Mouse (Mus musculus): ENCODE data around the gene Lrrc14b. TPM values are rescaled to one million over a fixed set of nuclear protein-coding genes. Genes with fewer than 3 reads are reported as not detected.

Lrrc14b gene
- polyA plus RNA-seq (2014; fragmentation: Nextera tagmentation; extraction: Ambion mirVana) = 0.60 and 1.3 TPM in 2 replicates

- peak; percentile 65; the same call in 1 of the 2 replicates for ATAC-seq (replicated peaks; ENCODE audit: insufficient number of reproducible peaks, low FRiP score, low TSS enrichment)
- 48% methylated on average over 8 of the region's 8 CpGs for WGBS (ENCODE audit: insufficient replicate concordance)
- peaks cover 9% of the 10 kb centered on the region for H3K4me1 ChIP-seq (ENCODE audit: control insufficient read depth, insufficient read depth, low read length)
- peaks cover 11% of the 10 kb centered on the region for H3K36me3 ChIP-seq (ENCODE audit: control insufficient read depth, insufficient read depth, low read length)
- peak within 1 kb of the TSS; percentile 87 for H3K27ac ChIP-seq (ENCODE audit: low read depth, low read length)
- H3K9me3 ChIP-seq (replicated peaks; ENCODE audit: control insufficient read depth, low read length) = no peaks in the 10 kb centered on the region
- H3K4me3 ChIP-seq (ENCODE audit: low read depth, low read length) = peak within 1 kb of the TSS; percentile 23
- H3K4me2 ChIP-seq = peak within 1 kb of the TSS; percentile 58
- no peaks in the 10 kb centered on the region for H3K27me3 ChIP-seq (ENCODE audit: control insufficient read depth, insufficient read depth, low read length)
- H3K9ac ChIP-seq (ENCODE audit: low read depth, low read length) = peak within 1 kb of the TSS; percentile 64
Observed at GRCm38 (mm10) chr13:74363859-74364235, at the start of gene Lrrc14b. Gene Lrrc14b (minus strand): TSS chr13:74364005.

GRCm38 (mm10) chr13:74399298-74399839, 35.6 kb upstream of the Lrrc14b start, which contains the start of gene Ftl1-ps1:
Gene Ftl1-ps1 (plus strand): TSS chr13:74399694.
- H3K27ac ChIP-seq (ENCODE audit: low read depth, low read length) = no peak within 1 kb of the TSS
- 11% methylated on average over 11 of the region's 11 CpGs for whole genome bisulfite sequencing (ENCODE audit: insufficient replicate concordance)
- H3K9ac ChIP-seq (ENCODE audit: low read depth, low read length) = no peak within 1 kb of the TSS
- H3K4me2 ChIP-seq = peak within 1 kb of the TSS; percentile 51
- no peaks in the 10 kb centered on the region for H3K9me3 ChIP-seq (replicated peaks; ENCODE audit: control insufficient read depth, low read length)
- H3K36me3 ChIP-seq (ENCODE audit: control insufficient read depth, insufficient read depth, low read length) = no peaks in the 10 kb centered on the region
- ATAC-seq (replicated peaks; ENCODE audit: insufficient number of reproducible peaks, low FRiP score, low TSS enrichment) = no peak
- H3K27me3 ChIP-seq (ENCODE audit: control insufficient read depth, insufficient read depth, low read length) = no peaks in the 10 kb centered on the region
- no peaks in the 10 kb centered on the region for H3K4me1 ChIP-seq (ENCODE audit: control insufficient read depth, insufficient read depth, low read length)
- H3K4me3 ChIP-seq (ENCODE audit: low read depth, low read length) = no peak within 1 kb of the TSS

GRCm38 (mm10) chr13:74391156-74391555, 27.4 kb upstream of the Lrrc14b start:
- Histone ChIP-seq H3K4me1 (ENCODE audit: control insufficient read depth, insufficient read depth, low read length) (no peaks in the 10 kb centered on the region), H3K9ac (ENCODE audit: low read depth, low read length) (no peak overlapping the region), H3K4me3 (ENCODE audit: low read depth, low read length) (no peak overlapping the region), H3K4me2 (no peak overlapping the region), H3K36me3 (ENCODE audit: control insufficient read depth, insufficient read depth, low read length) (no peaks in the 10 kb centered on the region), H3K27me3 (ENCODE audit: control insufficient read depth, insufficient read depth, low read length) (no peaks in the 10 kb centered on the region), H3K9me3 (replicated peaks; ENCODE audit: control insufficient read depth, low read length) (no peaks in the 10 kb centered on the region), H3K27ac (ENCODE audit: low read depth, low read length) (no peak overlapping the region)
- WGBS (ENCODE audit: insufficient replicate concordance) = 69% methylated on average over 2 of the region's 2 CpGs
- no peak for ATAC-seq (replicated peaks; ENCODE audit: insufficient number of reproducible peaks, low FRiP score, low TSS enrichment)

- Histone ChIP-seq H3K27me3 (ENCODE audit: control insufficient read depth, insufficient read depth, low read length) (no peaks in the 10 kb centered on the region), H3K4me1 (ENCODE audit: control insufficient read depth, insufficient read depth, low read length) (no peaks in the 10 kb centered on the region), H3K9me3 (replicated peaks; ENCODE audit: control insufficient read depth, low read length) (no peaks in the 10 kb centered on the region), H3K4me3 (ENCODE audit: low read depth, low read length) (peak within 1 kb of the TSS; percentile 63), H3K36me3 (ENCODE audit: control insufficient read depth, insufficient read depth, low read length) (no peaks in the 10 kb centered on the region), H3K27ac (ENCODE audit: low read depth, low read length) (no peak within 1 kb of the TSS), H3K9ac (ENCODE audit: low read depth, low read length) (peak within 1 kb of the TSS; percentile 68), H3K4me2 (peak within 1 kb of the TSS; percentile 61)
- WGBS (ENCODE audit: insufficient replicate concordance) = under 1% methylated on average over 14 of the region's 14 CpGs
- ATAC-seq (replicated peaks; ENCODE audit: insufficient number of reproducible peaks, low FRiP score, low TSS enrichment) = peak; percentile 77
Observed at GRCm38 (mm10) chr13:74390371-74390990, 26.7 kb upstream of the Lrrc14b start, which contains the start of gene Zfp72. Gene Zfp72 (minus strand): TSS chr13:74390836.

- Histone ChIP-seq H3K4me3 (ENCODE audit: low read depth, low read length) (peak overlapping the region; percentile 63), H3K27me3 (ENCODE audit: control insufficient read depth, insufficient read depth, low read length) (no peaks in the 10 kb centered on the region), H3K27ac (ENCODE audit: low read depth, low read length) (no peak overlapping the region), H3K4me2 (peak overlapping the region; percentile 61), H3K9me3 (replicated peaks; ENCODE audit: control insufficient read depth, low read length) (no peaks in the 10 kb centered on the region), H3K9ac (ENCODE audit: low read depth, low read length) (no peak overlapping the region), H3K36me3 (ENCODE audit: control insufficient read depth, insufficient read depth, low read length) (no peaks in the 10 kb centered on the region), H3K4me1 (ENCODE audit: control insufficient read depth, insufficient read depth, low read length) (no peaks in the 10 kb centered on the region)
- WGBS (ENCODE audit: insufficient replicate concordance) = 55% methylated on average over 6 of the region's 6 CpGs
- no peak for ATAC-seq (replicated peaks; ENCODE audit: insufficient number of reproducible peaks, low FRiP score, low TSS enrichment)
Observed at GRCm38 (mm10) chr13:74389730-74390129, 25.9 kb upstream of the Lrrc14b start.

- Histone ChIP-seq H3K4me3 (ENCODE audit: low read depth, low read length) (no peak overlapping the region), H3K4me1 (ENCODE audit: control insufficient read depth, insufficient read depth, low read length) (no peaks in the 10 kb centered on the region), H3K9ac (ENCODE audit: low read depth, low read length) (no peak overlapping the region), H3K27ac (ENCODE audit: low read depth, low read length) (no peak overlapping the region), H3K27me3 (ENCODE audit: control insufficient read depth, insufficient read depth, low read length) (no peaks in the 10 kb centered on the region), H3K36me3 (ENCODE audit: control insufficient read depth, insufficient read depth, low read length) (no peaks in the 10 kb centered on the region), H3K4me2 (no peak overlapping the region), H3K9me3 (replicated peaks; ENCODE audit: control insufficient read depth, low read length) (no peaks in the 10 kb centered on the region)
- ATAC-seq (replicated peaks; ENCODE audit: insufficient number of reproducible peaks, low FRiP score, low TSS enrichment) = no peak
- 69% methylated on average over 3 of the region's 3 CpGs for WGBS (ENCODE audit: insufficient replicate concordance)
Observed at GRCm38 (mm10) chr13:74382289-74382688, 18.5 kb upstream of the Lrrc14b start.

GRCm38 (mm10) chr13:74381533-74382276, 17.9 kb upstream of the Lrrc14b start:
- H3K36me3 ChIP-seq (ENCODE audit: control insufficient read depth, insufficient read depth, low read length) = no peaks in the 10 kb centered on the region
- no peaks in the 10 kb centered on the region for H3K9me3 ChIP-seq (replicated peaks; ENCODE audit: control insufficient read depth, low read length)
- H3K9ac ChIP-seq (ENCODE audit: low read depth, low read length) = no peak overlapping the region
- H3K27me3 ChIP-seq (ENCODE audit: control insufficient read depth, insufficient read depth, low read length) = no peaks in the 10 kb centered on the region
- no peak overlapping the region for H3K4me3 ChIP-seq (ENCODE audit: low read depth, low read length)
- 65% methylated on average over 10 of the region's 10 CpGs for WGBS (ENCODE audit: insufficient replicate concordance)
- H3K4me1 ChIP-seq (ENCODE audit: control insufficient read depth, insufficient read depth, low read length) = no peaks in the 10 kb centered on the region
- ATAC-seq (replicated peaks; ENCODE audit: insufficient number of reproducible peaks, low FRiP score, low TSS enrichment) = no peak
- no peak overlapping the region for H3K4me2 ChIP-seq
- H3K27ac ChIP-seq (ENCODE audit: low read depth, low read length) = 0 out of 2 replicates have a peak overlapping the region, but pooled peaks have one; percentile 10

GRCm38 (mm10) chr13:74363176-74363858, 488 bp downstream of the Lrrc14b start:
- H3K36me3 ChIP-seq (ENCODE audit: control insufficient read depth, insufficient read depth, low read length) = peaks cover 15% of the 10 kb centered on the region
- no peaks in the 10 kb centered on the region for H3K9me3 ChIP-seq (replicated peaks; ENCODE audit: control insufficient read depth, low read length)
- peak overlapping the region; percentile 87 for H3K27ac ChIP-seq (ENCODE audit: low read depth, low read length)
- H3K4me1 ChIP-seq (ENCODE audit: control insufficient read depth, insufficient read depth, low read length) = peaks cover 9% of the 10 kb centered on the region
- WGBS (ENCODE audit: insufficient replicate concordance) = 72% methylated on average over 13 of the region's 13 CpGs
- peak overlapping the region; percentile 23 for H3K4me3 ChIP-seq (ENCODE audit: low read depth, low read length)
- peak overlapping the region; percentile 64 for H3K9ac ChIP-seq (ENCODE audit: low read depth, low read length)
- H3K27me3 ChIP-seq (ENCODE audit: control insufficient read depth, insufficient read depth, low read length) = no peaks in the 10 kb centered on the region
- ATAC-seq (replicated peaks; ENCODE audit: insufficient number of reproducible peaks, low FRiP score, low TSS enrichment) = peak; percentile 52
- H3K4me2 ChIP-seq = peak overlapping the region; percentile 58

All from heart, embryonic 11.5 days (tissue).